In the genomic region with DNA sequence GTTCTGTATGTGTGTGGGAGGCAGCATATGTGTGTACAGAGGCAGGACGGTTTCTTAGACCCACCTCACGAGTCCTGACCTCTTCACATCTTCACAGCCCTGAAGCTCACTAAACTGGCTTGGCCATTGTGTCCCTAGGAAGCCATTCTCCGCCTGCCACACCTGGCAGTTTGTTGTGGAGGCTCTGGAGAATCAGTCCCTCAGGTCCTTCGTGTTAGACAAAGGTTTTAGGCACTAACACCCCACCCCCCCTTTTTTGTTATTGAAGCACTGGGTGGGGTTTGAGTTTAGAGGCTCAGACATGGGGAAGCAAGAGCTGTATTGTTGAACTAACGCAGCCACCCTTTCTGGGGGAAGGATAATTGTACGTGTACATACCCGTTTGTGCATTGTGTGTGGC, we compare ENCODE assay signal across 23 mouse cellular contexts. TPM values are rescaled to one million over a fixed set of nuclear protein-coding genes. Genes with fewer than 3 reads are reported as not detected.
"Had no signal": no experiment of that assay in that cellular context is flagged by ENCODE, and none has a peak within 500 bp of the region (broad histone marks: within the 10 kb centered on the region; RNA-seq: fewer than 3 reads in every experiment).

No protein-coding gene starts in this region.

- ATAC-seq: intestine, embryonic 15.5 days; midbrain, embryonic 15.5 days had no signal

- H3K27ac ChIP-seq: intestine, embryonic 15.5 days; limb, embryonic 12.5 days; lung, embryonic 15.5 days; macrophage; midbrain, embryonic 15.5 days; neural tube, embryonic 12.5 days had no signal

- H3K9me3 ChIP-seq: intestine, embryonic 15.5 days; limb, embryonic 12.5 days; lung, embryonic 15.5 days; megakaryocyte, embryonic 14.5 days; midbrain, embryonic 15.5 days; neural tube, embryonic 12.5 days had no signal

- H3K4me2 ChIP-seq: intestine, embryonic 15.5 days; limb, embryonic 12.5 days; lung, embryonic 15.5 days; midbrain, embryonic 11.5 days; midbrain, embryonic 15.5 days; neural tube, embryonic 12.5 days had no signal

- DNase-seq: kidney, adult 8-10 months; kidney, postnatal 36 days; layer of hippocampus, adult 9-11 months; layer of hippocampus, postnatal 36 days; lung, postnatal 14 days; right cerebral cortex, postnatal 4 days; spleen, adult 18-20 months; thymus, adult 2 months; thymus, postnatal 36 days had no signal

- H3K9ac ChIP-seq: intestine, embryonic 15.5 days; limb, embryonic 12.5 days; lung, embryonic 15.5 days; midbrain, embryonic 15.5 days; neural tube, embryonic 12.5 days had no signal

- H3K4me3 ChIP-seq: intestine, embryonic 15.5 days; limb, embryonic 12.5 days; lung, embryonic 15.5 days; megakaryocyte, embryonic 14.5 days; midbrain, embryonic 15.5 days; neural tube, embryonic 12.5 days had no signal

- H3K27me3 ChIP-seq: intestine, embryonic 15.5 days; limb, embryonic 12.5 days; lung, embryonic 15.5 days; megakaryocyte, embryonic 14.5 days; midbrain, embryonic 15.5 days; neural tube, embryonic 12.5 days had no signal

RNA-seq across cellular contexts. Expression of gene Elovl3, which starts 58.4 kb away (rescaled TPM):
- total RNA-seq: layer of hippocampus, adult 18-20 months; layer of hippocampus, postnatal 36 days; left cerebral cortex, postnatal 36 days; monocyte, adult 5-6 weeks; neutrophil, adult 5-6 weeks had no signal
- polyA plus RNA-seq: intestine, embryonic 15.5 days; kidney, embryonic 16.5 days; lung, embryonic 15.5 days; macrophage; midbrain, embryonic 11.5 days; neural tube, embryonic 12.5 days; stomach, embryonic 14.5 days had no signal
